Mouse (Mus musculus): Measurements from ENCODE around the gene Fmo1. TPM values are rescaled to one million over a fixed set of nuclear protein-coding genes. Genes with fewer than 3 reads are reported as not detected.
"Not testable (repeated sequence)": the region's sequence is repeated elsewhere in the genome, so short reads cannot be mapped to it uniquely, and the experiment has no call there.

Fmo1 gene
- polyA plus RNA-seq, 1 experiment from 2014 or later = 22.3 TPM

DNA sequence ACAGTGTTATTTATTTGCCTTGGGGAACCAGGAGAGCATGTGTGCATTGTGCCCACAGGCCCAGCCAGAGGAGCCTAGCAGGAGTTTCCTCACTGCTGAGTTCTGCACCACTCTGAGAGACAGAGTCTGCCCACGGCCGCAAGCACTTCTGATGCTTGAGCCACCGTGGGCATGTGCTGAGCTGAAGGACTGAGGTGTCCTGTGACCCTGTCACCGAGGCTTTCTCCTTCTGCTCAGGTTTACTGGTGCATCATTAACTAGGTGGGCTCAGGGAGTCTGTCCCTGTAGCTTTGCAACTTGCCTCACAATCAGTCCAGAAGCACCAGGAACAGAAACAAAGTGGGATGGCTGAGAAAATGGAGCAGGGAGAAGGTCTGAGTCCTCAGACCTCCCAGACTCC is 51.5 kb downstream of the Fmo1 start:
- Histone ChIP-seq H3K9me3 (no peaks in the 10 kb centered on the region), H3K4me2 (no peak overlapping the region), H3K36me3 (no peaks in the 10 kb centered on the region), H3K27me3 (no peaks in the 10 kb centered on the region), H3K27ac (no peak overlapping the region), H3K9ac (no peak overlapping the region), H3K4me1 (replicated peaks) (no peaks in the 10 kb centered on the region), H3K4me3 (no peak overlapping the region)
- WGBS = 76% methylated on average over 4 of the region's 4 CpGs
- ATAC-seq (ENCODE audit: low FRiP score) = no peak

DNA sequence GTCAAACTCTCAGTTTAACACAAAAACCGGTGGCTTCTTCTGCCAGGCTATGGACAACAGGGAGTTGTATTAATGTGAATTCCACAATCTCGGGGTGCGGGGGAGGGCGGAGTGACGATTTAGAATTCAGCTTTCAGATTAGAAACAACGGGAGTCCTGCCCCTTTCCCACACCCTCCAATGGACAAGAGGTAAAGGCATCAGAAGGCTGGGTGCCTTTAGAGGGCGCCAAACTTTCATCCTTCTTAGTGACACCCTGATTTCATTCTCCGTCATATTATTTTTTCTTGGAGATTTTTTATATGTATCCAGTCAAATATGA is 52.6 kb downstream of the Fmo1 start, which contains the start of gene Fmo4:
Fmo4 (minus strand) TSS at position 137 of the 321 bp plus-strand sequence.
- no peak within 1 kb of the TSS for H3K27ac ChIP-seq
- no peaks in the 10 kb centered on the region for H3K4me1 ChIP-seq (replicated peaks)
- no peak within 1 kb of the TSS for H3K9ac ChIP-seq
- no peak within 1 kb of the TSS for H3K4me2 ChIP-seq
- H3K36me3 ChIP-seq = no peaks in the 10 kb centered on the region
- H3K9me3 ChIP-seq = no peaks in the 10 kb centered on the region
- no peak within 1 kb of the TSS for H3K4me3 ChIP-seq
- whole genome bisulfite sequencing = 45% methylated on average over 8 of the region's 8 CpGs
- H3K27me3 ChIP-seq = no peaks in the 10 kb centered on the region
- no peak for ATAC-seq (ENCODE audit: low FRiP score)

- ATAC-seq (ENCODE audit: low FRiP score) = no peak
- WGBS = 92% methylated on average over 9 of the region's 9 CpGs
- no peaks in the 10 kb centered on the region for H3K4me1 ChIP-seq (replicated peaks)
- no peak overlapping the region for H3K9ac ChIP-seq
- H3K36me3 ChIP-seq = no peaks in the 10 kb centered on the region
- no peak overlapping the region for H3K4me2 ChIP-seq
- no peak overlapping the region for H3K27ac ChIP-seq
- H3K27me3 ChIP-seq = no peaks in the 10 kb centered on the region
- no peak overlapping the region for H3K4me3 ChIP-seq
- no peaks in the 10 kb centered on the region for H3K9me3 ChIP-seq
Observed at GRCm38 (mm10) chr1:162813143-162813835, 53.1 kb downstream of the Fmo1 start.

DNA sequence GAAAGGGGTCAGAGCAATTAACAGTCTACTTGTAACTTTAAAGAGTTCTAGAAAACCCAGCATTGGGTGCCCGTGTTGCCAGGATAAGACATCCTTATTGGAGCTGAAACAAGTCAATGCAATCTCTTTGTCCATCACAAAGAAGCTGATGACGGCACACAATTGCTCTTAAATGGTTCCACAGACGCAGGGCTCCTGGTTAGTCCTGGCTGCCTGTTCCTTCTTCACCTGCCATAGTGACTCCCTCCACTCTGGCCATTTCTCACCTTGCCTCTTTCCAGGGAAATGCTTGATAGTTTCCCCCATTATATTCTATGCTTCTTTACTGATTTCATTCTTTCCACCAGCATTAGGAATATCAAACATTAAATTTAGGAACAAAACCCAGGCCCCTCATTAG is 57.9 kb downstream of the Fmo1 start:
- no peaks in the 10 kb centered on the region for H3K27me3 ChIP-seq
- no peak overlapping the region for H3K9ac ChIP-seq
- no peaks in the 10 kb centered on the region for H3K36me3 ChIP-seq
- H3K27ac ChIP-seq = no peak overlapping the region
- no peaks in the 10 kb centered on the region for H3K4me1 ChIP-seq (replicated peaks)
- WGBS = 80% methylated on average over 3 of the region's 3 CpGs
- H3K4me2 ChIP-seq = no peak overlapping the region
- no peak for ATAC-seq (ENCODE audit: low FRiP score)
- H3K9me3 ChIP-seq = no peaks in the 10 kb centered on the region
- H3K4me3 ChIP-seq = no peak overlapping the region

DNA sequence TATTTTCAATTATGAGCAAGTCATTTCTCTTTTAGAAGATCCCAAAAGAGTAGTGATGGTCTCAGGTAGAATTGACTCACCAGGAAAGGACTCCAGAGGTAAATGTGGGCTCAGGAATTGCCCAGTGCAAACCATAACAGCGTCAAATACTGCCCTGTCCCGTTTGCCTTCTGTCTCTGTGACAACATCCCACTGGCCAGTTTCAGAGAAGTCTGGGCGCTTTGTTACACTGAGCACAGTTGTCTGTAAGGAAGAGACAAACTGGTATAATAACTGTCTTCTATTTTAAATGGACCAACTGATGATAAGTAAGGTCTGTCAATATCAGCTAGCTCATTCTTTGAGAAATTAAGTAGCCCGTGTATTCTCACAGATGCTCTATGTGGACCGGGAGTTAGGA is 59.0 kb downstream of the Fmo1 start:
- no peak overlapping the region for H3K4me2 ChIP-seq
- no peak overlapping the region for H3K27ac ChIP-seq
- H3K4me1 ChIP-seq (replicated peaks) = no peaks in the 10 kb centered on the region
- H3K36me3 ChIP-seq = no peaks in the 10 kb centered on the region
- no peak for ATAC-seq (ENCODE audit: low FRiP score)
- H3K4me3 ChIP-seq = no peak overlapping the region
- WGBS = 89% methylated on average over 5 of the region's 5 CpGs
- H3K9me3 ChIP-seq = no peaks in the 10 kb centered on the region
- H3K9ac ChIP-seq = no peak overlapping the region
- H3K27me3 ChIP-seq = no peaks in the 10 kb centered on the region

DNA sequence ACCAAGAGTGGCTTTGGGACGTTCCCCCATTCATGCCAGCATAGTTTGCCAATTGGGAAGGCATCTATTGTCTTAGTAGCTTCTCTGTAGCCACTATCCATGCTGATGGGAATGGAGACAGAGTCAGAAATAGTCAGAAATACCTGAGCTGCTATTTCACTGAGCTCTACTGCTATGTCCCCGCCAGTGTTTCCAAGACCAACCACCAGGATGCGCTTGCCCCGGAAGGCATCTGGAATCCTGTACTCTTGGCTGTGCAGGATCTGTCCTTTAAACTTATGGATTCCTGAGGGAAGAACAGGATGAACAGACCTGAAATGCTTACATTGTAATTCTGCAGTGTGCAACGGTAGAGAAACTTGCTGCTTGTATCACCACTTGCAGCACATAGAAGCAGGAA is 61.4 kb downstream of the Fmo1 start:
- no peak for ATAC-seq (ENCODE audit: low FRiP score)
- Histone ChIP-seq H3K4me3 (no peak overlapping the region), H3K4me1 (replicated peaks) (no peaks in the 10 kb centered on the region), H3K36me3 (no peaks in the 10 kb centered on the region), H3K9ac (no peak overlapping the region), H3K9me3 (no peaks in the 10 kb centered on the region), H3K27ac (no peak overlapping the region), H3K4me2 (no peak overlapping the region), H3K27me3 (no peaks in the 10 kb centered on the region)
- WGBS = 64% methylated on average over 5 of the region's 5 CpGs

GRCm38 (mm10) chr1:162796441-162796840 is 70.0 kb downstream of the Fmo1 start:
- Histone ChIP-seq H3K27ac (no peak overlapping the region), H3K9ac (no peak overlapping the region), H3K9me3 (no peaks in the 10 kb centered on the region), H3K36me3 (no peaks in the 10 kb centered on the region), H3K4me2 (no peak overlapping the region), H3K27me3 (no peaks in the 10 kb centered on the region), H3K4me1 (replicated peaks) (0 out of 2 replicates have a peak, but pooled peaks cover 4% of the 10 kb centered on the region), H3K4me3 (no peak overlapping the region)
- no peak for ATAC-seq (ENCODE audit: low FRiP score)

- no peak for ATAC-seq (ENCODE audit: low FRiP score)
- WGBS = 56% methylated on average over 7 of the region's 7 CpGs
Observed at GRCm38 (mm10) chr1:162792306-162793044, 73.9 kb downstream of the Fmo1 start.

DNA sequence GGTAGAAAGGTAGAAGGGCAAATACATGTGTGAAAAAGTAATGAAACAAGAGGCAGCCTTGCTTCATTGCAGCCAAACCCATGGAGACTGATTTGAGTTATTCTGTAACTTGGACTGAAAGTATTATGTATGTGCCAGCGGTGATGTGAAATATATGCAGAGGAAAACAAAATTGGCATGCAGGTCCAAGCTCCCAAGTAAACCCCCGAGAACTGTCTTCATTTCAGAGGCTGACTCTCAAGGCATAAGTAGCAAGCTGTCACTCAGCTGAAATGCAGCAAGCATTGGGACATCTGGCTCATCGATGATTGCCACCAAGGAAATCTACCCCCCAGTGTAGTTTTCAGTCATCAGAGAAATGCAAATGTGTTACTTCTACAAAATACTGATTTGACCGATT is 81.2 kb downstream of the Fmo1 start:
- Histone ChIP-seq H3K27ac (no peak overlapping the region), H3K4me2 (no peak overlapping the region), H3K4me3 (no peak overlapping the region), H3K27me3 (no peaks in the 10 kb centered on the region), H3K9ac (no peak overlapping the region), H3K36me3 (no peaks in the 10 kb centered on the region), H3K9me3 (no peaks in the 10 kb centered on the region), H3K4me1 (replicated peaks) (no peaks in the 10 kb centered on the region)
- 79% methylated on average over 4 of the region's 4 CpGs for WGBS
- ATAC-seq (ENCODE audit: low FRiP score) = no peak

More at GRCm38 (mm10) chr1:162792306-162793044, 73.9 kb downstream of the Fmo1 start:
- Histone ChIP-seq H3K4me2 (no peak overlapping the region), H3K27me3 (no peaks in the 10 kb centered on the region), H3K36me3 (no peaks in the 10 kb centered on the region), H3K9me3 (no peaks in the 10 kb centered on the region), H3K4me1 (replicated peaks) (0 out of 2 replicates have a peak, but pooled peaks cover 4% of the 10 kb centered on the region), H3K9ac (no peak overlapping the region), H3K4me3 (no peak overlapping the region), H3K27ac (no peak overlapping the region)

GRCm38 (mm10) chr1:162783669-162784248 is 82.7 kb downstream of the Fmo1 start:
- no peak overlapping the region for H3K4me3 ChIP-seq
- H3K4me1 ChIP-seq (replicated peaks) = no peaks in the 10 kb centered on the region
- ATAC-seq (ENCODE audit: low FRiP score) = no peak
- WGBS = 86% methylated on average over 7 of the region's 7 CpGs
- no peak overlapping the region for H3K9ac ChIP-seq
- no peaks in the 10 kb centered on the region for H3K27me3 ChIP-seq
- no peaks in the 10 kb centered on the region for H3K36me3 ChIP-seq
- no peak overlapping the region for H3K27ac ChIP-seq
- no peaks in the 10 kb centered on the region for H3K9me3 ChIP-seq
- H3K4me2 ChIP-seq = no peak overlapping the region

- not testable (repeated sequence) for H3K36me3 ChIP-seq; H3K9me3 ChIP-seq; ATAC-seq (ENCODE audit: low FRiP score); H3K27me3 ChIP-seq; H3K27ac ChIP-seq; H3K9ac ChIP-seq; H3K4me2 ChIP-seq; H3K4me1 ChIP-seq (replicated peaks); H3K4me3 ChIP-seq
- 95% methylated on average over 2 of the region's 2 CpGs for WGBS
Observed at GRCm38 (mm10) chr1:162781035-162781434, 85.4 kb downstream of the Fmo1 start.

All from hindbrain, embryonic 13.5 days (tissue).